Mouse (Mus musculus): ENCODE measurements around the gene Ifna2.

- no peak for TF ChIP-seq CTCF (IDR thresholded peaks at IDR 0.05; ENCODE audit: low read depth)
- no peak for TF ChIP-seq EP300 (IDR thresholded peaks at IDR 0.05; ENCODE audit: low read depth)
Observed at GRCm38 (mm10) chr4:88640704-88641076, 43.0 kb downstream of the Ifna2 start.

All from liver, postnatal 0 days (tissue).